Mouse (Mus musculus) myocyte (in vitro differentiated cells): ENCODE measurements at regions not wholly inside any gene's neighbourhood (a gene's known extent, or its start where the extent isn't known, plus 50 kb on each side); places are given as distances from the start of the nearest gene placed in this dataset.

ENCODE experiments used
- H3K27me3 ChIP-seq: one replicate; pipeline ENCODE4 v1.6.1; 2011; ENCODE audit not compliant: control insufficient read depth, insufficient read depth, insufficient read length
- H3K36me3 ChIP-seq: one replicate; pipeline ENCODE4 v1.6.1; 2011; ENCODE audit not compliant: control insufficient read depth, insufficient read depth
- H3K4me2 ChIP-seq: one replicate; pipeline ENCODE4 v1.6.1; 2011; ENCODE audit warnings: low read depth, control low read depth
- H3K4me3 ChIP-seq: one replicate; pipeline ENCODE4 v1.5.1; 2011; ENCODE audit warnings: mild to moderate bottlenecking, control low read depth, moderate library complexity
- H3K79me2 ChIP-seq: one replicate; pipeline ENCODE4 v1.6.1; 2011; ENCODE audit not compliant: control insufficient read depth, insufficient read depth
- H3ac ChIP-seq: one replicate; pipeline ENCODE4 v1.6.1; 2011; ENCODE audit not compliant: control insufficient read depth, insufficient read length
- CEBPB ChIP-seq: IDR thresholded peaks from 2 replicates; pipeline ENCODE4 v1.6.1; 2011; ENCODE audit warnings: mild to moderate bottlenecking, moderate library complexity; ENCODE audit not compliant: poor library complexity, insufficient read depth, severe bottlenecking
- E2F4 ChIP-seq: IDR thresholded peaks from one replicate; pipeline ENCODE4 v1.6.1; 2011; ENCODE audit warnings: mild to moderate bottlenecking, control low read depth, moderate library complexity; ENCODE audit not compliant: insufficient read depth
- MAX ChIP-seq: IDR thresholded peaks from one replicate; pipeline ENCODE4 v1.6.1; 2011; ENCODE audit warnings: low read depth, mild to moderate bottlenecking, control low read depth
- MYOD1 ChIP-seq, 3 experiments: IDR thresholded peaks; one replicate each; pipeline ENCODE4 v1.6.1; 2011; ENCODE audit warnings: control low read depth in 2 of 3, low read depth in 2 of 3, mild to moderate bottlenecking in 2 of 3, moderate library complexity in 1 of 3; ENCODE audit not compliant: insufficient read length in 2 of 3, control insufficient read depth in 1 of 3
- MYOG ChIP-seq, 3 experiments: IDR thresholded peaks; one replicate each; pipeline ENCODE4 v1.6.1; 2011; ENCODE audit warnings: control low read depth in 2 of 3, low read depth in 2 of 3, mild to moderate bottlenecking in 2 of 3; ENCODE audit not compliant: insufficient read length in 2 of 3, control insufficient read depth in 1 of 3, insufficient read depth in 1 of 3
- POLR2A ChIP-seq: IDR thresholded peaks from one replicate; pipeline ENCODE4 v1.6.1; 2011; ENCODE audit warnings: low read depth, mild to moderate bottlenecking, control low read depth, moderate library complexity; ENCODE audit not compliant: insufficient read length
- POLR2AphosphoS2 ChIP-seq: IDR thresholded peaks from one replicate; pipeline ENCODE4 v1.6.1; 2011; ENCODE audit warnings: low read depth, control low read depth; ENCODE audit not compliant: insufficient read length
- REST ChIP-seq: IDR thresholded peaks from one replicate; pipeline ENCODE4 v1.6.1; 2011; ENCODE audit warnings: mild to moderate bottlenecking, control low read depth, moderate library complexity; ENCODE audit not compliant: insufficient read depth, insufficient read length
- SRF ChIP-seq: IDR thresholded peaks from one replicate; pipeline ENCODE4 v1.6.1; 2011; ENCODE audit warnings: low read depth; ENCODE audit not compliant: control insufficient read depth, insufficient read length
- TCF12 ChIP-seq: IDR thresholded peaks from one replicate; pipeline ENCODE4 v1.6.1; 2011; ENCODE audit warnings: mild to moderate bottlenecking, control low read depth; ENCODE audit not compliant: poor library complexity, insufficient read depth, severe bottlenecking
- TCF3 ChIP-seq: IDR thresholded peaks from one replicate; pipeline ENCODE4 v1.6.1; 2011; ENCODE audit warnings: low read depth, control low read depth; ENCODE audit not compliant: insufficient read length
- USF1 ChIP-seq: IDR thresholded peaks from one replicate; pipeline ENCODE4 v1.6.1; 2011; ENCODE audit warnings: low read depth, mild to moderate bottlenecking, control low read depth, moderate library complexity

GRCm38 (mm10) chr17:49171252-49172047 lies 239.3 kb downstream of the Lrfn2 start:
- no peaks in the 10 kb centered on the region for H3K27me3 ChIP-seq
- H3K36me3 ChIP-seq: no peaks in the 10 kb centered on the region
- H3ac ChIP-seq: no peak overlapping the region
- TF ChIP-seq SRF (no peak), E2F4 (no peak), TCF3 (no peak), MYOD1 (IDR thresholded peaks at IDR 0.05; ENCODE audit: control insufficient read depth in 1 of 3, insufficient read length in 2 of 3, low read depth in 2 of 3) (no peak), MYOG (IDR thresholded peaks at IDR 0.05; ENCODE audit: control insufficient read depth in 1 of 3, insufficient read depth in 1 of 3, insufficient read length in 2 of 3, low read depth in 2 of 3) (no peak), POLR2A (no peak), POLR2AphosphoS2 (no peak), CEBPB (no peak), REST (no peak), TCF12 (no peak), USF1 (no peak), MAX (no peak)
- H3K4me3 ChIP-seq: no peak overlapping the region
- peak overlapping the region; percentile 12 for H3K4me2 ChIP-seq
- no peaks in the 10 kb centered on the region for H3K79me2 ChIP-seq

GRCm38 (mm10) chr17:49172052-49172799 lies 240.0 kb downstream of the Lrfn2 start:
- no peak overlapping the region for H3K4me2 ChIP-seq
- no peaks in the 10 kb centered on the region for H3K79me2 ChIP-seq
- H3K27me3 ChIP-seq: no peaks in the 10 kb centered on the region
- TF ChIP-seq SRF: no peak
- no peak for TF ChIP-seq E2F4
- no peak for TF ChIP-seq CEBPB
- no peak for TF ChIP-seq MYOG (IDR thresholded peaks at IDR 0.05; ENCODE audit: control insufficient read depth in 1 of 3, insufficient read depth in 1 of 3, insufficient read length in 2 of 3, low read depth in 2 of 3)
- TF ChIP-seq MAX: no peak
- H3K4me3 ChIP-seq: no peak overlapping the region
- no peak overlapping the region for H3ac ChIP-seq
- no peaks in the 10 kb centered on the region for H3K36me3 ChIP-seq

GRCm38 (mm10) chr17:49172800-49173150 lies 240.6 kb downstream of the Lrfn2 start:
- H3K4me2 ChIP-seq: no peak overlapping the region
- no peaks in the 10 kb centered on the region for H3K27me3 ChIP-seq
- no peaks in the 10 kb centered on the region for H3K36me3 ChIP-seq
- no peaks in the 10 kb centered on the region for H3K79me2 ChIP-seq
- TF ChIP-seq MYOD1 (IDR thresholded peaks at IDR 0.05; ENCODE audit: control insufficient read depth in 1 of 3, insufficient read length in 2 of 3, low read depth in 2 of 3) (no peak), REST (no peak), POLR2AphosphoS2 (no peak)
- H3K4me3 ChIP-seq: no peak overlapping the region
- H3ac ChIP-seq: no peak overlapping the region

GRCm38 (mm10) chr17:49177966-49178731 lies 246.0 kb downstream of the Lrfn2 start:
- H3K4me2 ChIP-seq: no peak overlapping the region
- no peaks in the 10 kb centered on the region for H3K27me3 ChIP-seq
- no peaks in the 10 kb centered on the region for H3K79me2 ChIP-seq
- no peak overlapping the region for H3ac ChIP-seq
- TF ChIP-seq POLR2AphosphoS2: no peak
- no peak for TF ChIP-seq SRF
- TF ChIP-seq USF1: no peak
- no peak for TF ChIP-seq REST
- no peak for TF ChIP-seq TCF3
- no peak for TF ChIP-seq MYOG (IDR thresholded peaks at IDR 0.05; ENCODE audit: control insufficient read depth in 1 of 3, insufficient read depth in 1 of 3, insufficient read length in 2 of 3, low read depth in 2 of 3)
- TF ChIP-seq POLR2A: no peak
- TF ChIP-seq CEBPB: no peak
- TF ChIP-seq MAX: no peak
- no peak for TF ChIP-seq TCF12
- H3K4me3 ChIP-seq: no peak overlapping the region
- H3K36me3 ChIP-seq: no peaks in the 10 kb centered on the region

GRCm38 (mm10) chr17:49182485-49182884 lies 245.7 kb upstream of the Mocs1 start:
- Histone ChIP-seq H3ac (no peak overlapping the region), H3K4me2 (no peak overlapping the region), H3K79me2 (no peaks in the 10 kb centered on the region), H3K36me3 (no peaks in the 10 kb centered on the region), H3K4me3 (no peak overlapping the region), H3K27me3 (no peaks in the 10 kb centered on the region)
- no peak for TF ChIP-seq MAX
- TF ChIP-seq USF1: no peak
- TF ChIP-seq TCF3: no peak
- TF ChIP-seq MYOD1 (IDR thresholded peaks at IDR 0.05; ENCODE audit: control insufficient read depth in 1 of 3, insufficient read length in 2 of 3, low read depth in 2 of 3): no peak
- no peak for TF ChIP-seq POLR2A
- TF ChIP-seq E2F4: no peak
- TF ChIP-seq CEBPB: no peak
- TF ChIP-seq POLR2AphosphoS2: no peak
- no peak for TF ChIP-seq MYOG (IDR thresholded peaks at IDR 0.05; ENCODE audit: control insufficient read depth in 1 of 3, insufficient read depth in 1 of 3, insufficient read length in 2 of 3, low read depth in 2 of 3)
